23 mouse cellular contexts compared by ENCODE assay signal in the genomic region with DNA sequence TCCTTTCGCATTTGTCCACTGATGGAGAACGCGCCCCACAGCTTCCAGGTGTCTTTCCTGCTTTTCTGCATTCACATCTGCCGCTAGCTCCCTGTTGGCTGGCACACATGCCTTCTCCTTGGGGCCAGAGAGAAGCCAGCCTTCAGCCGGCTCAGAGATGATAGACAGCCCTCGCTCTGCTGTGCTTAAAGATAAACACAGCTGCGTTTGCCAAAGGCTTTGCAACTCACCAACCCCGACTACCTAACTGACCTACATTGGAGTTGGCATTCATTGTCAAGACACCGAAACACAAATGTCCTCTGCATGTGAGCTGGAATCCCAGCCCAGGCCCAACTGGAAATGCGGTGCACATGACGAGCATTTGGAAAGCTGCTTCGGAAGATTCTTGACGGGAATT.
DNase-seq lines count a peak whose midpoint lies in the region; ATAC-seq and TF ChIP-seq lines count a peak whose summit lies in the region.
"Had no signal": no experiment of that assay in that cellular context is flagged by ENCODE, and none has a peak within 500 bp of the region (broad histone marks: within the 10 kb centered on the region; RNA-seq: fewer than 3 reads in every experiment).

No protein-coding gene starts in this region.

- H3K27me3 ChIP-seq in hindbrain, postnatal 0 days (ENCODE audit: insufficient read depth, low read length), result no peaks in the 10 kb centered on the region
- no peaks in the 10 kb centered on the region for H3K27me3 ChIP-seq in hindbrain, embryonic 11.5 days (ENCODE audit: control insufficient read depth, insufficient read depth, low read length)
- H3K27me3 ChIP-seq: embryonic facial prominence, embryonic 12.5 days; forebrain, embryonic 15.5 days; heart, embryonic 13.5 days; limb, embryonic 15.5 days had no signal

- WGBS in hindbrain, postnatal 0 days, result 64% methylated on average over 13 of the region's 13 CpGs
- 71% methylated on average over 13 of the region's 13 CpGs for whole genome bisulfite sequencing in hindbrain, embryonic 11.5 days

- no peak for TF ChIP-seq CTCF in hindbrain, postnatal 0 days (IDR thresholded peaks at IDR 0.05; ENCODE audit: low read depth)

- no peaks in the 10 kb centered on the region for H3K4me1 ChIP-seq in hindbrain, postnatal 0 days (ENCODE audit: insufficient read depth, low read length)
- no peaks in the 10 kb centered on the region for H3K4me1 ChIP-seq in hindbrain, embryonic 11.5 days (replicated peaks; ENCODE audit: control insufficient read depth, insufficient read depth, low read length)
- H3K4me1 ChIP-seq: embryonic facial prominence, embryonic 12.5 days; forebrain, embryonic 15.5 days; heart, embryonic 13.5 days; limb, embryonic 15.5 days had no signal

- no peak for ATAC-seq in hindbrain, postnatal 0 days
- no peak for ATAC-seq in hindbrain, embryonic 11.5 days (ENCODE audit: low FRiP score)
- ATAC-seq: activated CD4-positive, CD25-positive, alpha-beta regulatory T cell, adult 4 months; forebrain, embryonic 15.5 days had no signal

- H3K9ac ChIP-seq in hindbrain, postnatal 0 days (replicated peaks; ENCODE audit: low read length), result 0 out of 2 replicates have a peak overlapping the region, but pooled peaks have one; percentile 5
- no peak overlapping the region for H3K9ac ChIP-seq in hindbrain, embryonic 11.5 days (ENCODE audit: low read depth, low read length)
- H3K9ac ChIP-seq: embryonic facial prominence, embryonic 12.5 days; forebrain, embryonic 15.5 days; heart, embryonic 13.5 days; limb, embryonic 15.5 days; liver, embryonic 14.5 days had no signal

- DNase-seq in cerebellum, postnatal 10 days, result peak; percentile 31 to 37
- no peak for DNase-seq in cerebellum, adult 18-20 months
- DNase-seq in heart, adult 18-20 months, result peak; percentile 13 to 41
- no peak for DNase-seq in heart, postnatal 4 days
- DNase-seq in hindbrain, postnatal 0 days (ENCODE audit: low spot score), result no peak
- no peak for DNase-seq in hindbrain, embryonic 11.5 days (ENCODE audit: low spot score)
- peak; percentile 47 for DNase-seq in retina, postnatal 1 day
- DNase-seq in retina, embryonic 14.5 days (ENCODE audit: low spot score), result no peak
- DNase-seq: adrenal gland, adult 8-10 months; cerebellum, adult 8-10 months; gastrocnemius, postnatal 14 days; kidney, adult 8-10 months; kidney, postnatal 10 days; left cerebral cortex, postnatal 4 days; lung, postnatal 4 days; thymus, postnatal 25 days had no signal

- 0 out of 2 replicates have a peak overlapping the region, but pooled peaks have one; percentile 30 for H3K4me2 ChIP-seq in hindbrain, postnatal 0 days (ENCODE audit: low read depth, low read length)
- H3K4me2 ChIP-seq in hindbrain, embryonic 11.5 days (replicated peaks; ENCODE audit: low read depth, low read length), result no peak overlapping the region
- H3K4me2 ChIP-seq: embryonic facial prominence, embryonic 12.5 days; forebrain, embryonic 15.5 days; heart, embryonic 13.5 days; limb, embryonic 15.5 days had no signal

- no peaks in the 10 kb centered on the region for H3K9me3 ChIP-seq in hindbrain, postnatal 0 days (ENCODE audit: low read length)
- no peaks in the 10 kb centered on the region for H3K9me3 ChIP-seq in hindbrain, embryonic 11.5 days (ENCODE audit: control insufficient read depth, low read length)
- H3K9me3 ChIP-seq: embryonic facial prominence, embryonic 12.5 days; forebrain, embryonic 15.5 days; heart, embryonic 13.5 days; limb, embryonic 15.5 days had no signal

- H3K36me3 ChIP-seq in hindbrain, postnatal 0 days (ENCODE audit: insufficient read depth, low read length), result no peaks in the 10 kb centered on the region
- H3K36me3 ChIP-seq in hindbrain, embryonic 11.5 days (ENCODE audit: control insufficient read depth, insufficient read depth, low read length), result no peaks in the 10 kb centered on the region
- H3K36me3 ChIP-seq: embryonic facial prominence, embryonic 12.5 days; forebrain, embryonic 15.5 days; heart, embryonic 13.5 days; limb, embryonic 15.5 days had no signal

- H3K4me3 ChIP-seq in hindbrain, postnatal 0 days (ENCODE audit: low read length), result no peak overlapping the region
- H3K4me3 ChIP-seq in hindbrain, embryonic 11.5 days (ENCODE audit: low read depth, low read length), result no peak overlapping the region
- H3K4me3 ChIP-seq: embryonic facial prominence, embryonic 12.5 days; forebrain, embryonic 15.5 days; heart, embryonic 13.5 days; left cerebral cortex, adult 2 months; limb, embryonic 15.5 days had no signal

- 0 out of 2 replicates have a peak overlapping the region, but pooled peaks have one; percentile 26 for H3K27ac ChIP-seq in hindbrain, postnatal 0 days
- no peak overlapping the region for H3K27ac ChIP-seq in hindbrain, embryonic 11.5 days (ENCODE audit: low read depth, low read length)
- H3K27ac ChIP-seq: embryonic facial prominence, embryonic 12.5 days; forebrain, embryonic 15.5 days; heart, embryonic 13.5 days; left cerebral cortex, adult 2 months; limb, embryonic 15.5 days; liver, embryonic 14.5 days had no signal

Comparison
In these comparisons a context has a peak if more than half of its experiments do, and no peak if none do; other contexts are left out.
1. DNase-seq: peak in cerebellum, postnatal 10 days (2 of 2), heart, adult 18-20 months (2 of 2) and retina, postnatal 1 day (single experiment); none in cerebellum, adult 18-20 months (0 of 2), heart, postnatal 4 days (single experiment), hindbrain, postnatal 0 days (single experiment), hindbrain, embryonic 11.5 days (single experiment) and retina, embryonic 14.5 days (single experiment).